Mouse (Mus musculus) left cerebral cortex, adult 2 months (tissue): ENCODE results near the gene Cfap77. TPM values are rescaled to one million over a fixed set of nuclear protein-coding genes. Genes with fewer than 3 reads are reported as not detected.
"Not testable (repeated sequence)": the region's sequence is repeated elsewhere in the genome, so short reads cannot be mapped to it uniquely, and the experiment has no call there.

ENCODE experiments used
- DNase-seq, 2 experiments: peaks; one replicate each; pipeline ENCODE4 v3.0.0; 2021 to 2022; ENCODE audit warnings: low spot score in 2 of 2, mixed read lengths in 1 of 2; ENCODE audit errors: extremely low spot score in 1 of 2
- H3K27ac ChIP-seq: fragments of 200-600 bp; 2 replicates; pipeline ENCODE4 v1.8.1; 2022
- H3K4me3 ChIP-seq: fragments of 200-600 bp; 2 replicates; pipeline ENCODE4 v1.8.1; 2022
- CTCF ChIP-seq: fragments of 200-600 bp; IDR thresholded peaks from 2 replicates; pipeline ENCODE4 v1.8.1; 2022; ENCODE audit warnings: antibody characterized with exemption, mild to moderate bottlenecking, moderate library complexity
- intact Hi-C: fragments of 180-260 bp; cut with DNase I; formaldehyde crosslinking; loops from one replicate; pipeline ENCODE4 v1.15.1; 2025
- long read RNA-seq, 2 experiments: library from polyadenylated mRNA; stranded (forward); transcript quantifications; one replicate each; pipeline ENCODE4 v2.0.0; 2021; ENCODE audit warnings: borderline mapping rate in 2 of 2
- total RNA-seq, 2 experiments: library from RNA; stranded (reverse); gene quantifications; 2 replicates each; pipeline ENCODE4 v1.2.3; 2021

Gene Cfap77
- total RNA-seq: under 1 TPM in 1 of 2 experiments, not detected in 1; 0.47 TPM
- long read RNA-seq, experiment 1, partial matches to known transcripts: 0 of 1 reads
- long read RNA-seq, experiment 1, other reads (novel, unspliced or antisense): 1 of 1 reads
- long read RNA-seq, experiment 2: 0 reads

- intact Hi-C loops: loop anchor here (5.0 to 10.0 kb wide), 2 partner anchors 78 to 470 kb away; partner anchors contain the start of gene Gtf3c5
- DNase-seq: peak; percentile 34 to 40
- Histone ChIP-seq H3K27ac (no peak within 1 kb of the TSS), H3K4me3 (peak within 1 kb of the TSS; percentile 39)
- TF ChIP-seq CTCF: no peak
These were observed at the start of gene Cfap77 for GRCm38 (mm10) chr2:29054991-29055390. TSS of gene Cfap77 (minus strand) at chr2:29055066.

GRCm38 (mm10) chr2:29102416-29103377 lies 47.8 kb upstream of the Cfap77 start:
- DNase-seq, intact Hi-C loops, H3K4me3 ChIP-seq: not testable (repeated sequence)

GRCm38 (mm10) chr2:29100822-29101534 lies 46.1 kb upstream of the Cfap77 start:
- H3K27ac ChIP-seq: no peak overlapping the region
- TF ChIP-seq CTCF: no peak
- intact Hi-C loops: no loop called here
- no peak for DNase-seq
- no peak overlapping the region for H3K4me3 ChIP-seq

More at GRCm38 (mm10) chr2:29102416-29103377, 47.8 kb upstream of the Cfap77 start:
- H3K27ac ChIP-seq: not testable (repeated sequence)

- H3K4me3 ChIP-seq: no peak overlapping the region
- no peak for DNase-seq
- no peak overlapping the region for H3K27ac ChIP-seq
- TF ChIP-seq CTCF: no peak
- intact Hi-C loops: no loop called here
These were observed 44.8 kb upstream of the Cfap77 start for GRCm38 (mm10) chr2:29099646-29100045.

- no peak for DNase-seq
- H3K4me3 ChIP-seq: no peak overlapping the region
- TF ChIP-seq CTCF: no peak
- intact Hi-C loops: no loop called here
- no peak overlapping the region for H3K27ac ChIP-seq
These were observed 43.9 kb upstream of the Cfap77 start for GRCm38 (mm10) chr2:29098786-29099185.

GRCm38 (mm10) chr2:29097955-29098354 lies 43.1 kb upstream of the Cfap77 start:
- DNase-seq, intact Hi-C loops: not testable (repeated sequence)

GRCm38 (mm10) chr2:29097465-29097864 lies 42.6 kb upstream of the Cfap77 start:
- no peak for TF ChIP-seq CTCF
- intact Hi-C loops: no loop called here
- no peak for DNase-seq
- Histone ChIP-seq H3K4me3 (no peak overlapping the region), H3K27ac (no peak overlapping the region)

More at GRCm38 (mm10) chr2:29097955-29098354, 43.1 kb upstream of the Cfap77 start:
- H3K4me3 ChIP-seq, H3K27ac ChIP-seq: not testable (repeated sequence)

- intact Hi-C loops: no loop called here
- no peak overlapping the region for H3K27ac ChIP-seq
- TF ChIP-seq CTCF: no peak
- no peak overlapping the region for H3K4me3 ChIP-seq
- DNase-seq: no peak
These were observed 41.9 kb upstream of the Cfap77 start for GRCm38 (mm10) chr2:29096751-29097150.

GRCm38 (mm10) chr2:29095674-29096073 lies 40.8 kb upstream of the Cfap77 start:
- intact Hi-C loops: no loop called here
- DNase-seq: no peak
- TF ChIP-seq CTCF: no peak
- no peak overlapping the region for H3K27ac ChIP-seq
- H3K4me3 ChIP-seq: no peak overlapping the region

- intact Hi-C loops, H3K27ac ChIP-seq, DNase-seq, H3K4me3 ChIP-seq: not testable (repeated sequence)
These were observed 34.4 kb upstream of the Cfap77 start for GRCm38 (mm10) chr2:29089276-29089675.

GRCm38 (mm10) chr2:29086026-29086425 lies 31.2 kb upstream of the Cfap77 start:
- Histone ChIP-seq H3K27ac (no peak overlapping the region), H3K4me3 (no peak overlapping the region)
- TF ChIP-seq CTCF: no peak
- DNase-seq: no peak
- intact Hi-C loops: no loop called here

- intact Hi-C loops: no loop called here
These were observed 27.1 kb upstream of the Cfap77 start for GRCm38 (mm10) chr2:29081965-29082364.

More at GRCm38 (mm10) chr2:29081965-29082364, 27.1 kb upstream of the Cfap77 start:
- Histone ChIP-seq H3K27ac (no peak overlapping the region), H3K4me3 (no peak overlapping the region)
- TF ChIP-seq CTCF: no peak
- DNase-seq: no peak
